In the genomic region with DNA sequence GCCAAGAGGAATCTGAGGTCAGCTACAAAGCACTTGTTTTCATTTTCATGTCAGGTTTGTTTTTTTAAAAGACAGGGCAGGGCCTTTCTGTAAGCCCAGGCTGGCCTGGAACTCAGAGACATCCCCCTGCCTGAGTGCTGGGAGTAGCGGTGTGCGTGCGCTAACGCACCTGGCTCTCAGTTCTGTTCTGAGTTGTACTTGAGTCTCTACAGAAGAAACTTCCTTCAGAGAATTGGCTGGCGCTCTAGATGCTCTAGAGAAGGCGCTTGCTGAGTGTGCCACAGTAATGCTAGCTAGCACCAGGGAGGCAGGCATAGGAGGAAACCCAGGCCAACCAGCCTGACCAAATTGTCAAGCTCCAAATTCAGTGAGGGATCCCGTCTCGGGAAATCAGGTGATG, we compare ENCODE assay signal across 9 mouse cellular contexts. TPM values are rescaled to one million over a fixed set of nuclear protein-coding genes. Genes with fewer than 3 reads are reported as not detected.
DNase-seq lines count a peak whose midpoint lies in the region; ATAC-seq lines count a peak whose summit lies in the region.
"Had no signal": no experiment of that assay in that cellular context is flagged by ENCODE, and none has a peak within 500 bp of the region (broad histone marks: within the 10 kb centered on the region; RNA-seq: fewer than 3 reads in every experiment).

No protein-coding gene starts in this region.

- H3K4me2 ChIP-seq in heart, embryonic 12.5 days, result no peak overlapping the region
- H3K4me2 ChIP-seq in embryonic facial prominence, embryonic 15.5 days (replicated peaks), result no peak overlapping the region

- H3K36me3 ChIP-seq in heart, embryonic 12.5 days, result peaks cover 19% of the 10 kb centered on the region
- peaks cover 86% of the 10 kb centered on the region for H3K36me3 ChIP-seq in megakaryocyte, embryonic 14.5 days (replicated peaks; ENCODE audit: low read length)
- peaks cover 22% of the 10 kb centered on the region for H3K36me3 ChIP-seq in embryonic facial prominence, embryonic 15.5 days

- DNase-seq in heart, postnatal 4 days, result no peak
- peak; percentile 32 to 41 for DNase-seq in thymus, postnatal 10 days (ENCODE audit: low spot score in 2 of 2)
- no peak for DNase-seq in frontal cortex, postnatal 10 days (ENCODE audit: low spot score in 2 of 2)
- DNase-seq in urinary bladder, adult 2 months (ENCODE audit: low spot score), result no peak

- no peak overlapping the region for H3K9ac ChIP-seq in heart, embryonic 12.5 days
- H3K9ac ChIP-seq in embryonic facial prominence, embryonic 15.5 days, result no peak overlapping the region

- no peaks in the 10 kb centered on the region for H3K27me3 ChIP-seq in heart, embryonic 12.5 days (replicated peaks)
- H3K27me3 ChIP-seq in megakaryocyte, embryonic 14.5 days (replicated peaks), result no peaks in the 10 kb centered on the region
- H3K27me3 ChIP-seq in embryonic facial prominence, embryonic 15.5 days, result no peaks in the 10 kb centered on the region
- H3K27me3 ChIP-seq: Patski had no signal

- 74% methylated on average over 8 of the region's 8 CpGs for WGBS in heart, embryonic 12.5 days
- WGBS in embryonic facial prominence, embryonic 15.5 days, result 73% methylated on average over 8 of the region's 8 CpGs

- H3K4me1 ChIP-seq in heart, embryonic 12.5 days (replicated peaks), result peaks cover 44% of the 10 kb centered on the region
- H3K4me1 ChIP-seq in megakaryocyte, embryonic 14.5 days, result peaks cover 84% of the 10 kb centered on the region
- H3K4me1 ChIP-seq in embryonic facial prominence, embryonic 15.5 days, result peaks cover 24% of the 10 kb centered on the region

- H3K9me3 ChIP-seq in heart, embryonic 12.5 days (replicated peaks), result peaks cover 6% of the 10 kb centered on the region; the same call in 1 of the 2 replicates
- H3K9me3 ChIP-seq in megakaryocyte, embryonic 14.5 days, result peaks cover 5% of the 10 kb centered on the region; the same call in 1 of the 2 replicates
- H3K9me3 ChIP-seq in embryonic facial prominence, embryonic 15.5 days (replicated peaks), result 0 out of 2 replicates have a peak, but pooled peaks cover 5% of the 10 kb centered on the region

- no peak for ATAC-seq in heart, embryonic 12.5 days (ENCODE audit: insufficient number of reproducible peaks, low FRiP score)
- no peak for ATAC-seq in megakaryocyte, adult 5-6 weeks (ENCODE audit: poor library complexity, severe bottlenecking)
- no peak for ATAC-seq in embryonic facial prominence, embryonic 15.5 days (ENCODE audit: insufficient number of reproducible peaks, low FRiP score, low TSS enrichment, low read depth)
- ATAC-seq: Patski had no signal

- 0 out of 2 replicates have a peak overlapping the region, but pooled peaks have one; percentile 11 for H3K27ac ChIP-seq in heart, embryonic 12.5 days (ENCODE audit: poor library complexity, severe bottlenecking)
- 0 out of 2 replicates have a peak overlapping the region, but pooled peaks have one; percentile 1 for H3K27ac ChIP-seq in embryonic facial prominence, embryonic 15.5 days (replicated peaks)

- no peak overlapping the region for H3K4me3 ChIP-seq in heart, embryonic 12.5 days
- H3K4me3 ChIP-seq in megakaryocyte, embryonic 14.5 days (replicated peaks), result peak overlapping the region; percentile 65
- no peak overlapping the region for H3K4me3 ChIP-seq in embryonic facial prominence, embryonic 15.5 days (replicated peaks)

RNA-seq across cellular contexts. Expression of gene Fnbp1, which starts 52.9 kb away (rescaled TPM):
- polyA plus RNA-seq in heart, embryonic 12.5 days (2016; fragmentation: Nextera tagmentation; extraction: Ambion mirVana), result 21.4 and 23.8 TPM in 2 replicates
- 10 to 100 TPM; 52.9 to 59.1 TPM for total RNA-seq in heart, postnatal 4 days (2021)
- polyA plus RNA-seq in megakaryocyte, embryonic 14.5 days (2012; ENCODE audit: insufficient read depth, low replicate concordance), result 44.7 and 52.5 TPM in 2 replicates
- 62.0 and 64.1 TPM in 2 replicates for total RNA-seq in megakaryocyte, adult 5-6 weeks (2015)
- total RNA-seq in megakaryocyte, adult 5-6 weeks (2017), result 39.0 and 48.7 TPM in 2 replicates
- polyA plus RNA-seq in embryonic facial prominence, embryonic 15.5 days (2015; fragmentation: Nextera tagmentation; extraction: Ambion mirVana), result 27.9 and 30.5 TPM in 2 replicates
- polyA plus RNA-seq in urinary bladder, adult 2 months (2012; rRNA removed), result 167 and 198 TPM in 2 replicates

Comparison
In these comparisons a context has a peak if more than half of its experiments do, and no peak if none do; other contexts are left out.
1. DNase-seq: peak in thymus, postnatal 10 days (2 of 2); none in heart, postnatal 4 days (single experiment), frontal cortex, postnatal 10 days (0 of 2) and urinary bladder, adult 2 months (single experiment).